Mouse (Mus musculus) MEL (cell line): ENCODE results near the gene Iqsec1.

Experiments used
- CTCF ChIP-seq, 3 experiments: IDR thresholded peaks in 2 of 3; conservative IDR thresholded peaks in 1 of 3; 2 replicates each; pipeline ENCODE4 v1.5.1; 2011 to 2012; ENCODE audit warnings: low read length in 3 of 3, low read depth in 2 of 3, mild to moderate bottlenecking in 2 of 3, improper control_type of control experiment in 1 of 3, inconsistent platforms in 1 of 3, mixed read lengths in 1 of 3, moderate library complexity in 1 of 3; ENCODE audit not compliant: control insufficient read depth in 1 of 3, insufficient read depth in 1 of 3, poor library complexity in 1 of 3, severe bottlenecking in 1 of 3
- GABPA ChIP-seq: IDR thresholded peaks from 2 replicates; pipeline ENCODE4 v1.6.1; 2012; ENCODE audit warnings: low read depth, mild to moderate bottlenecking, inconsistent platforms, low read length, improper control_type of control experiment, moderate library complexity
- GATA1 ChIP-seq: IDR thresholded peaks from 2 replicates; pipeline ENCODE4 v1.6.1; 2011; ENCODE audit warnings: low read depth, low read length, improper control_type of control experiment
- MAX ChIP-seq: IDR thresholded peaks from 2 replicates; pipeline ENCODE4 v1.6.1; 2011; ENCODE audit warnings: low read length, improper control_type of control experiment
- POLR2A ChIP-seq, 2 experiments: IDR thresholded peaks; 2 replicates each; pipeline ENCODE4 v1.6.1; 2011 to 2012; ENCODE audit warnings: low read length in 2 of 2, mild to moderate bottlenecking in 2 of 2, control low read depth in 1 of 2, improper control_type of control experiment in 1 of 2, low read depth in 1 of 2, moderate library complexity in 1 of 2; ENCODE audit not compliant: control insufficient read depth in 1 of 2, insufficient read depth in 1 of 2, poor library complexity in 1 of 2
- SIN3A ChIP-seq: IDR thresholded peaks from 2 replicates; pipeline ENCODE4 v1.6.1; 2012; ENCODE audit warnings: low read length, improper control_type of control experiment, inconsistent platforms

DNA sequence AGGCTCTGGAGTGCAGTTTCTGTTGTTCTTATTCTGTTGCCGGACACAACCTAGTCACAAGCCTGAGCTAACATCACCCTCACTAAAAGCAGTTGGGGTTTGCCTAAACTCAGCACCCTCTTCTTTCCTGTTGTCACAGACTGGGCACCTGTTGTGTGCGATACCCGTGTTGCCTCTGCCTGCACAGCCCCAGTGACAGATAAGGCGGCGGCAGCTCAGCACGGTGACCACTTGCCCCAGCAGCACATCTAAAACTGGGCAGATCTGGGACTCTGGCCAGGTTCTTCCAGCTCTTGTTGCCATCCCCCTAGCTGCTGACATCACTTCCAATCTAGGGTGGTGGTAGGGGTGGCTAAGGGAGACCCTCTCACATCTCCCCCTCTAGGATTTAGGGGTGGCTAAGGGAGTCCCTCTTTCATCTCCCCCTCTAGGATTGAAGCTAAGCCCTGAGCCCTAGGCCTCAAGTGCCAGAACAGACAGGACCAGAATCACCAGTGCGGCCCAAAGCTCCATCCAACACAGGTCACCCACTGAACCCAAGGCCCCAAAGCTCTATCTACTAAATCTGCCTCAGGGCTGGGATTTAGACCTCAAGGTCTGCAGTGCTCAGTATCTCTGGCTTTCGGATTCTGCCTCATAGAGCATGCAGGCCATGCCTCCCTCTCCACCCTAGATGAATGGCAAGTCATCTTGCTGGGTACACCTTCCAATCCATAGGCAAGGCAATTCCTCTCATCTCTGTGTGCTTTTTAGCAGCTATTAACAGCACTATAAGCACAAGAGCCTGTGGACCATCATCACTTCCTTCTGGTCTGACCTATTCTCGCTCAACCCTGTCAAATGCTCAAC, 278.3 kb downstream of the Iqsec1 start:
- no peak for TF ChIP-seq CTCF (IDR thresholded peaks at IDR 0.05 in 2 of 3, conservative IDR thresholded peaks at IDR 0.05 in 1 of 3; ENCODE audit: control insufficient read depth in 1 of 3, insufficient read depth in 1 of 3, low read depth in 2 of 3, low read length in 3 of 3, poor library complexity in 1 of 3, severe bottlenecking in 1 of 3)
- TF ChIP-seq SIN3A: peak; percentile 39; the same call in 1 of the 2 replicates
- no peak for TF ChIP-seq MAX
- no peak for TF ChIP-seq POLR2A (IDR thresholded peaks at IDR 0.05; ENCODE audit: control insufficient read depth in 1 of 2, insufficient read depth in 1 of 2, low read depth in 1 of 2, low read length in 2 of 2, poor library complexity in 1 of 2)
- no peak for TF ChIP-seq GABPA
- TF ChIP-seq GATA1: peak; percentile 83
